Mouse (Mus musculus) layer of hippocampus, postnatal 25 days (tissue): Measurements from ENCODE around the gene Itpkc. TPM values are rescaled to one million over a fixed set of nuclear protein-coding genes. Genes with fewer than 3 reads are reported as not detected.
"Not testable (repeated sequence)": the region's sequence is repeated elsewhere in the genome, so short reads cannot be mapped to it uniquely, and the experiment has no call there.

Experiments used
- DNase-seq, 2 experiments: peaks; one replicate each; pipeline ENCODE4 v3.0.0; 2022; ENCODE audit warnings: mixed read lengths in 2 of 2, low spot score in 1 of 2; ENCODE audit errors: extremely low spot score in 1 of 2
- total RNA-seq, 2 experiments: library from RNA; stranded (reverse); gene quantifications; 2 replicates each; pipeline ENCODE4 v1.2.3; 2021

The Itpkc gene
- total RNA-seq, result 1 to 10 TPM; 7.2 to 8.3 TPM

- DNase-seq, result peak; percentile 78 to 82
These were observed at the start of gene Itpkc for GRCm38 (mm10) chr7:27228281-27228821. Itpkc (minus strand) TSS chr7:27228661.

GRCm38 (mm10) chr7:27277191-27277590 lies 48.7 kb upstream of the Itpkc start:
- DNase-seq, result no peak

- DNase-seq, result no peak
These were observed 47.6 kb upstream of the Itpkc start for GRCm38 (mm10) chr7:27276021-27276420.

GRCm38 (mm10) chr7:27274916-27275315 lies 46.5 kb upstream of the Itpkc start:
- no peak for DNase-seq

- peak in 1 of 2 experiments; percentile 47 for DNase-seq
These were observed 45.4 kb upstream of the Itpkc start for GRCm38 (mm10) chr7:27273739-27274351.

GRCm38 (mm10) chr7:27271423-27271822 lies 43.0 kb upstream of the Itpkc start:
- no peak for DNase-seq

- DNase-seq, result peak; percentile 61 to 62
These were observed 38.2 kb upstream of the Itpkc start for GRCm38 (mm10) chr7:27266515-27267128.

GRCm38 (mm10) chr7:27264761-27265160 lies 36.3 kb upstream of the Itpkc start:
- no peak for DNase-seq

GRCm38 (mm10) chr7:27261888-27262287 lies 33.4 kb upstream of the Itpkc start:
- DNase-seq, result no peak

GRCm38 (mm10) chr7:27260856-27261255 lies 32.4 kb upstream of the Itpkc start:
- no peak for DNase-seq

GRCm38 (mm10) chr7:27259771-27260170 lies 31.3 kb upstream of the Itpkc start:
- no peak for DNase-seq

GRCm38 (mm10) chr7:27259271-27259721 lies 30.8 kb upstream of the Itpkc start:
- no peak for DNase-seq

GRCm38 (mm10) chr7:27258205-27258899 lies 29.9 kb upstream of the Itpkc start, which contains the start of gene Numbl:
Numbl (plus strand) TSS chr7:27258433.
- peak; percentile 77 to 86 for DNase-seq

GRCm38 (mm10) chr7:27257852-27258204 lies 29.4 kb upstream of the Itpkc start:
- no peak for DNase-seq

- peak; percentile 58 to 60 for DNase-seq
These were observed 28.8 kb upstream of the Itpkc start for GRCm38 (mm10) chr7:27257046-27257851.

- DNase-seq, result no peak
These were observed 27.3 kb upstream of the Itpkc start for GRCm38 (mm10) chr7:27255721-27256120.

GRCm38 (mm10) chr7:27251946-27252345 lies 23.5 kb upstream of the Itpkc start:
- DNase-seq, result no peak

- DNase-seq, result no peak
These were observed 21.5 kb upstream of the Itpkc start for GRCm38 (mm10) chr7:27249928-27250327.

- DNase-seq, result no peak
These were observed 20.7 kb upstream of the Itpkc start for GRCm38 (mm10) chr7:27249146-27249545.

- not testable (repeated sequence) for DNase-seq
These were observed 15.6 kb upstream of the Itpkc start for GRCm38 (mm10) chr7:27244088-27244487.
